Mouse (Mus musculus) testis, postnatal 14 days (tissue): ENCODE data around the gene Msto1.
A peak's percentile ranks its signal among the peaks of the same experiment; 100 is the strongest.
"Not testable (repeated sequence)": the region's sequence is repeated elsewhere in the genome, so short reads cannot be mapped to it uniquely, and the experiment has no call there.

ENCODE experiments used
- DNase-seq: peaks from one replicate; pipeline ENCODE4 v3.0.0; 2021; ENCODE audit warnings: low spot score

Msto1 gene

GRCm38 (mm10) chr3:88913511-88914383 lies at the start of gene Msto1:
Msto1 (minus strand) TSS chr3:88913999.
- DNase-seq, result peak; percentile 93

- not testable (repeated sequence) for DNase-seq
Measured at GRCm38 (mm10) chr3:88963211-88963610, 49.4 kb upstream of the Msto1 start.

GRCm38 (mm10) chr3:88953736-88954135 lies 39.9 kb upstream of the Msto1 start:
- DNase-seq, result no peak

GRCm38 (mm10) chr3:88953246-88953645 lies 39.4 kb upstream of the Msto1 start:
- DNase-seq, result no peak

- DNase-seq, result no peak
Measured at GRCm38 (mm10) chr3:88951327-88951800, 37.6 kb upstream of the Msto1 start.

- DNase-seq, result peak; percentile 84
Measured at GRCm38 (mm10) chr3:88950576-88951326, 37.0 kb upstream of the Msto1 start, which contains the start of the genes Ash1l and Dap3. Ash1l (plus strand) TSS chr3:88950622. Dap3 (minus strand) TSS chr3:88951181.

- DNase-seq, result peak; percentile 92
Measured at GRCm38 (mm10) chr3:88949786-88950575, 36.2 kb upstream of the Msto1 start.

GRCm38 (mm10) chr3:88944109-88944508 lies 30.3 kb upstream of the Msto1 start:
- DNase-seq, result no peak

GRCm38 (mm10) chr3:88942316-88942880 lies 28.6 kb upstream of the Msto1 start:
- DNase-seq, result peak; percentile 66

- no peak for DNase-seq
Measured at GRCm38 (mm10) chr3:88939749-88940148, 25.9 kb upstream of the Msto1 start.

- no peak for DNase-seq
Measured at GRCm38 (mm10) chr3:88939071-88939470, 25.3 kb upstream of the Msto1 start.

GRCm38 (mm10) chr3:88929501-88929900 lies 15.7 kb upstream of the Msto1 start:
- DNase-seq, result no peak

- DNase-seq, result no peak
Measured at GRCm38 (mm10) chr3:88925651-88926050, 11.9 kb upstream of the Msto1 start.

GRCm38 (mm10) chr3:88923989-88924591 lies 10.3 kb upstream of the Msto1 start:
- DNase-seq, result peak; percentile 89

- no peak for DNase-seq
Measured at GRCm38 (mm10) chr3:88921411-88921810, 7.6 kb upstream of the Msto1 start.

GRCm38 (mm10) chr3:88918981-88919380 lies 5.2 kb upstream of the Msto1 start:
- no peak for DNase-seq

GRCm38 (mm10) chr3:88914384-88914810 lies 598 bp upstream of the Msto1 start:
- DNase-seq, result no peak

- DNase-seq, result no peak
Measured at GRCm38 (mm10) chr3:88912585-88912984, 1.2 kb downstream of the Msto1 start.

GRCm38 (mm10) chr3:88906393-88907159 lies 7.2 kb downstream of the Msto1 start:
- DNase-seq, result no peak

- no peak for DNase-seq
Measured at GRCm38 (mm10) chr3:88905741-88906140, 8.1 kb downstream of the Msto1 start.
